Mouse (Mus musculus) layer of hippocampus, adult 11-12 months (tissue): ENCODE results near the gene Gm14851.
"Not testable (repeated sequence)": the region's sequence is repeated elsewhere in the genome, so short reads cannot be mapped to it uniquely, and the experiment has no call there.

Experiments used
- DNase-seq: peaks from one replicate; pipeline ENCODE4 v3.0.0; 2022; ENCODE audit warnings: low spot score

Gene Gm14851

DNA sequence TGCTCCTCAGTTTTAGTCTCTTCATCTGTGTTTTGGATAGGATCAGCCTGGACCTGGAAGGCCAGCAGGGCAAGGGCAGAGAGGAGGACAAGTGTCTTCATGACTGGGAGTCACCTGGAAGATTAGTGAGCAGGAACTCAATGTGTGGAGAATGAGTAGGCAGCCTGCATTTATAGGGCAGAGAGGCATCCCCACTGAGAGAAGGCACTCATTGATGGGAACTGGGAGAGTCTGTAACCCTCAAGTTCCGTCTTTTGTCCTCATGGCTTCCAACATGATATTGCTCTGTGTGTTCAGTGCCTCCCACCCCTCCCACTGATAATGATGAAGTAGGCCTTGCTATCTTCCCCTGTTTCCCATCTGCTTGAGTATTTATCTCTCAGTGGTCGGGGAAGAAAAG is at the start of gene Gm14851:
Gene Gm14851 (minus strand): TSS at position 101 of the 400 bp plus-strand sequence.
- DNase-seq, result not testable (repeated sequence)

- DNase-seq, result not testable (repeated sequence)
These were observed 38.5 kb upstream of the Gm14851 start, which contains the start of gene Defa30 for GRCm38 (mm10) chr8:21134342-21134741. Gene Defa30, plus strand, starts transcription at chr8:21134642.

GRCm38 (mm10) chr8:21093106-21093505 is 2.7 kb downstream of the Gm14851 start:
- peak; percentile 2 for DNase-seq

DNA sequence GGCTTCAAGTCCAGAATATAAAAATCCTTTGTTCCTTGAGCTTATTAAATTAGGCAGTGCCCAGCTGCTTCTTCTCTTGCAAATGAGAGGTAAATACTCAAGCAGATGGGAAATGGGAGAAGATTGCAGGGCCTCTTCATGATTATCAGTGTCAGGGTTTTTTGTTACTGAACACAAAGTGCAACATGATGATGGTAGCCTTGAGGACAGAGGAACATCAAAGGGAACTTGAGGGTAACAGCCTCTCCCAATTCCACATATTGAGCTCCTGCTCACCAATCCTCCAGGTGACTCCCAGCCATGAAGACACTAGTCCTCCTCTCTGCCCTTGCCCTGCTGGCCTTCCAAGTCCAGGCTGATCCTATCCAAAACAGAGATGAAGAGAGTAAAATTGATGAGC is 11.7 kb downstream of the Gm14851 start, which contains the start of gene Defa25:
Gene Defa25 (plus strand): TSS at position 301 of the 400 bp plus-strand sequence.
- DNase-seq, result not testable (repeated sequence)

DNA sequence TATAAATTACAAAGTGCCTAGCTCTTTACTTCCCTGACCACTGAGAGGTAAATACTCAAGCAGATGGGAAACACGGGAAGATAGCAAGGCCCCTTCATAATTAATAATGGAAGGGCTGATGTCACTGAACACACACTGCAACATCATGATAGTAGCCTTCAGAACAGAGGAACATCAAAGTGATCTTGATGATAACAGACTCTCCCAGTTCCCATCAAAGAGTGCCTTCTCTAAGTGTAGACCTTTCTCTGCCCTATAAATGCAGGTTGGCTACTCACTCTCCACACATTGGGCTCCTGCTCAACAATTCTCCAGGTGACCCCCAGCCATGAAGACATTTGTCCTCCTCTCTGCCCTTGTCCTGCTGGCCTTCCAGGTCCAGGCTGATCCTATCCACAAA is 31.1 kb downstream of the Gm14851 start, which contains the start of gene Defa35:
Gene Defa35 (plus strand): TSS at position 301 of the 400 bp plus-strand sequence.
- DNase-seq, result not testable (repeated sequence)

DNA sequence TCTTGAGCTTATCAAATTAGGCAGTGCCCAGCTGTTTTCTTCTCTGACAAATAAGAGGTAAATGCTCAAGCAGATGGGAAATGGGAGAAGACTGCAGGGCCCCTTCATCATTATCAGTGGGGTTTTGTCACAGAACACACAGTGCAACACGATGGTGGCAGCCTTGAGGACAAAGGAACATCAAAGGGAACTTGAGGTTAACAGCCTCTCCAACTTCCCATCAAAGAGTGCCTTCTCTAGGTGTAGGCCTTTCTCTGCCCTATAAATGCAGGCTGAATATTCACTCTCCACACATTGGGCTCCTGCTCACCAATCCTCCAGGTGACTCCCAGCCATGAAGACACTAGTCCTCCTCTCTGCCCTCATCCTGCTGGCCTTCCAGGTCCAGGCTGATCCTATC is 41.1 kb downstream of the Gm14851 start, which contains the start of gene Defa23:
Gene Defa23 (plus strand): TSS at position 301 of the 400 bp plus-strand sequence.
- DNase-seq, result not testable (repeated sequence)
